ENCODE assay signal across 11 mouse cellular contexts in the genomic region with DNA sequence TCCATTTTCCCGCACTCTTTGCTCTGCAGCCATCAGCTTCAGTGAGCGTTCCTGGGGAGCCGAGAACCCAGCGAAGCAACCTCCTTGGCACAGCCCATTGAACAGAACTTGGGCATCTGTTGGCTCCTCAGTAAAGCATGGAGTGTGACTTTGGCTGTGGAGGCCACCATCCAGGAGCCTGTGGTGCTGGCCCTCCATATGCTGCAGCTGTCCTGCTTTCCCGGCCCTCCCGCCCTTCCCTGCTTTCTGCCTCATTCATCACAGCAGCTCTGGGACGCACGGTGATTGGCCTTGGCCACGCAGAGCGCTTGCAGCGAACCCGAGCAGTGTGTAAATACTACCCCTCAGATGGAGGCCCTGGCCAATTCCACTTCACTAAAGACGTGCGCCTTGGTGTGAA. TPM values are rescaled to one million over a fixed set of nuclear protein-coding genes. Genes with fewer than 3 reads are reported as not detected.
DNase-seq lines count a peak whose midpoint lies in the region; ATAC-seq lines count a peak whose summit lies in the region.
"Had no signal": no experiment of that assay in that cellular context is flagged by ENCODE, and none has a peak within 500 bp of the region (broad histone marks: within the 10 kb centered on the region; RNA-seq: fewer than 3 reads in every experiment).

No protein-coding gene starts in this region.

- no peak overlapping the region for H3K4me2 ChIP-seq in midbrain, embryonic 13.5 days (replicated peaks)

- H3K27me3 ChIP-seq in midbrain, embryonic 13.5 days = no peaks in the 10 kb centered on the region
- H3K27me3 ChIP-seq: CH12.LX had no signal

- 80% methylated on average over 14 of the region's 14 CpGs for WGBS in midbrain, embryonic 13.5 days

- H3K36me3 ChIP-seq in midbrain, embryonic 13.5 days = peaks cover 12% of the 10 kb centered on the region; the same call in 1 of the 2 replicates

- no peak overlapping the region for H3K4me3 ChIP-seq in midbrain, embryonic 13.5 days (replicated peaks)

- no peaks in the 10 kb centered on the region for H3K9me3 ChIP-seq in midbrain, embryonic 13.5 days

- ATAC-seq in midbrain, embryonic 13.5 days = no peak

- intact Hi-C loops in left cerebral cortex, postnatal 4 days (cut with DNase I) = no loop called here

- peak; percentile 91 for DNase-seq in left cerebral cortex, postnatal 4 days
- no peak for DNase-seq in left cerebral cortex, adult 8-10 months (ENCODE audit: low spot score in 2 of 2)
- DNase-seq in cerebellum, adult 11-12 months = peak; percentile 83
- peak; percentile 90 to 95 for DNase-seq in cerebellum, postnatal 10 days
- DNase-seq in Muller cell, postnatal 12 days (ENCODE audit: inconsistent ontology term) = no peak
- no peak for DNase-seq in lung, postnatal 36 days
- DNase-seq: embryo, embryonic 11 days; gastrocnemius, postnatal 10 days; kidney, adult 8-10 months had no signal

- H3K27ac ChIP-seq in midbrain, embryonic 13.5 days = no peak overlapping the region; the same call in 1 of the 2 replicates

- H3K4me1 ChIP-seq in midbrain, embryonic 13.5 days (replicated peaks) = peaks cover 5% of the 10 kb centered on the region; the same call in 1 of the 2 replicates

- H3K9ac ChIP-seq in midbrain, embryonic 13.5 days (replicated peaks) = 0 out of 2 replicates have a peak overlapping the region, but pooled peaks have one; percentile 5

RNA-seq across cellular contexts. Expression of gene Mrps27, which starts 14.3 kb away (rescaled TPM):
- total RNA-seq in left cerebral cortex, postnatal 4 days (2021) = 10 to 100 TPM; 28.3 to 28.7 TPM
- total RNA-seq in left cerebral cortex, adult 8-10 months (2022) = 10 to 100 TPM; 24.1 to 27.3 (median 26.1) TPM
- polyA plus RNA-seq in midbrain, embryonic 13.5 days (2015; fragmentation: Nextera tagmentation; extraction: Ambion mirVana) = 39.5 and 40.4 TPM in 2 replicates

RNA-seq across cellular contexts. Expression of gene Ptcd2, which starts 14.4 kb away (rescaled TPM):
- total RNA-seq in left cerebral cortex, postnatal 4 days (2021) = 10 to 100 TPM; 31.7 to 33.5 TPM
- 10 to 100 TPM; 29.8 to 33.5 (median 30.8) TPM for total RNA-seq in left cerebral cortex, adult 8-10 months (2022)
- polyA plus RNA-seq in midbrain, embryonic 13.5 days (2015; fragmentation: Nextera tagmentation; extraction: Ambion mirVana) = 50.2 and 52.8 TPM in 2 replicates

Comparison
In these comparisons a context has a peak if more than half of its experiments do, and no peak if none do; other contexts are left out.
1. DNase-seq: peak in left cerebral cortex, postnatal 4 days (single experiment), cerebellum, adult 11-12 months (single experiment) and cerebellum, postnatal 10 days (2 of 2); none in left cerebral cortex, adult 8-10 months (0 of 2), Muller cell, postnatal 12 days (single experiment) and lung, postnatal 36 days (single experiment).